Comparison of ENCODE assay signal across 9 mouse cellular contexts in the genomic region with DNA sequence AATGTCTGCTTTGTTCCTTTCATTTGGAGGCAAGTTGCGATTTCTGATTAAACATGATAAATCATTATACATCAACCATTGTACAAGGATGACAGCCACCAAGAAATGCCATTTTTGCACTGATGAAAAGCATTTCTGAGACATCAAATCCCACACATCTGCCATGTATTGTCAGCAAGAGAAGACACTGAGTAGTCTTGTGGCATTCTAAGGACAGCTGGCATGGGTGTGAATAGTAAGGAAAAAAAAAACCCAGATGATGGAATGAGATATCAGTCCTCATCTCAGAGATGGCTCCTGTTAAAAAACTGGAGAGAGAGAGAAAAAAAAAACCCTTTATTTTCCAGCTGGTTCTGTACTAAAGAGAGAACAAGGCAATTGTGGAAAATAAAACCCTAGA.
"Had no signal": no experiment of that assay in that cellular context is flagged by ENCODE, and none has a peak within 500 bp of the region (broad histone marks: within the 10 kb centered on the region; RNA-seq: fewer than 3 reads in every experiment).

No protein-coding gene starts in this region.

- ATAC-seq: midbrain, embryonic 16.5 days had no signal

- DNase-seq: lung, adult 18-20 months; lung, postnatal 10 days; lung, postnatal 4 days; midbrain, embryonic 14.5 days; right cerebral cortex, postnatal 14 days; thymus, adult 18-20 months; thymus, postnatal 14 days; thymus, postnatal 36 days had no signal
